Comparison of ENCODE assay signal across 29 mouse cellular contexts in genomic region chr14:98064190-98064589, GRCm38 (mm10).
DNase-seq lines count a peak whose midpoint lies in the region; ATAC-seq and TF ChIP-seq lines count a peak whose summit lies in the region.
"Had no signal": no experiment of that assay in that cellular context is flagged by ENCODE, and none has a peak within 500 bp of the region (broad histone marks: within the 10 kb centered on the region; RNA-seq: fewer than 3 reads in every experiment).

No protein-coding gene starts in this region.

- TF ChIP-seq CTCF in midbrain, postnatal 0 days (IDR thresholded peaks at IDR 0.05) = no peak

- H3K4me3 ChIP-seq in hindbrain, embryonic 11.5 days (ENCODE audit: low read depth, low read length) = no peak overlapping the region
- no peak overlapping the region for H3K4me3 ChIP-seq in hindbrain, embryonic 13.5 days
- no peak overlapping the region for H3K4me3 ChIP-seq in midbrain, embryonic 11.5 days (ENCODE audit: low read depth, low read length)
- H3K4me3 ChIP-seq in midbrain, postnatal 0 days (ENCODE audit: low read depth, low read length) = no peak overlapping the region
- no peak overlapping the region for H3K4me3 ChIP-seq in heart, embryonic 10.5 days
- H3K4me3 ChIP-seq: erythroblast, embryonic 14.5 days; heart, embryonic 15.5 days; hindbrain, embryonic 15.5 days had no signal

- H3K4me2 ChIP-seq in hindbrain, embryonic 11.5 days (replicated peaks; ENCODE audit: low read depth, low read length) = no peak overlapping the region
- no peak overlapping the region for H3K4me2 ChIP-seq in hindbrain, embryonic 13.5 days
- H3K4me2 ChIP-seq in midbrain, embryonic 11.5 days = no peak overlapping the region
- H3K4me2 ChIP-seq in midbrain, postnatal 0 days (ENCODE audit: low read depth, low read length, poor library complexity, severe bottlenecking) = no peak overlapping the region
- H3K4me2 ChIP-seq: heart, embryonic 15.5 days; hindbrain, embryonic 15.5 days had no signal

- H3K27ac ChIP-seq in hindbrain, embryonic 11.5 days (ENCODE audit: low read depth, low read length) = no peak overlapping the region
- no peak overlapping the region; the same call in 1 of the 2 replicates for H3K27ac ChIP-seq in hindbrain, embryonic 13.5 days
- no peak overlapping the region for H3K27ac ChIP-seq in midbrain, embryonic 11.5 days (ENCODE audit: low read depth, low read length)
- H3K27ac ChIP-seq in midbrain, postnatal 0 days (ENCODE audit: low read depth, low read length) = no peak overlapping the region
- no peak overlapping the region for H3K27ac ChIP-seq in heart, embryonic 10.5 days
- H3K27ac ChIP-seq: heart, embryonic 15.5 days; hindbrain, embryonic 15.5 days; kidney, postnatal 0 days; liver, embryonic 14.5 days; stomach, postnatal 0 days had no signal

- no peaks in the 10 kb centered on the region for H3K27me3 ChIP-seq in hindbrain, embryonic 11.5 days (ENCODE audit: control insufficient read depth, insufficient read depth, low read length)
- H3K27me3 ChIP-seq in hindbrain, embryonic 13.5 days = no peaks in the 10 kb centered on the region
- no peaks in the 10 kb centered on the region for H3K27me3 ChIP-seq in midbrain, embryonic 11.5 days (ENCODE audit: control insufficient read depth, insufficient read depth, low read length)
- no peaks in the 10 kb centered on the region for H3K27me3 ChIP-seq in midbrain, postnatal 0 days (ENCODE audit: insufficient read depth, low read length)
- H3K27me3 ChIP-seq in heart, embryonic 10.5 days (ENCODE audit: insufficient read depth, poor library complexity, severe bottlenecking) = no peaks in the 10 kb centered on the region
- H3K27me3 ChIP-seq: CH12.LX; heart, embryonic 15.5 days; hindbrain, embryonic 15.5 days had no signal

- no peak overlapping the region for H3K9ac ChIP-seq in hindbrain, embryonic 11.5 days (ENCODE audit: low read depth, low read length)
- H3K9ac ChIP-seq in hindbrain, embryonic 13.5 days = no peak overlapping the region
- H3K9ac ChIP-seq in midbrain, embryonic 11.5 days (ENCODE audit: low read length) = no peak overlapping the region
- no peak overlapping the region for H3K9ac ChIP-seq in midbrain, postnatal 0 days (replicated peaks; ENCODE audit: low read length, poor library complexity, severe bottlenecking)
- H3K9ac ChIP-seq: heart, embryonic 15.5 days; hindbrain, embryonic 15.5 days; liver, embryonic 14.5 days had no signal

- H3K9me3 ChIP-seq in hindbrain, embryonic 11.5 days (ENCODE audit: control insufficient read depth, low read length) = no peaks in the 10 kb centered on the region
- H3K9me3 ChIP-seq in hindbrain, embryonic 13.5 days = no peaks in the 10 kb centered on the region
- no peaks in the 10 kb centered on the region for H3K9me3 ChIP-seq in midbrain, embryonic 11.5 days (ENCODE audit: control insufficient read depth, low read length)
- no peaks in the 10 kb centered on the region for H3K9me3 ChIP-seq in midbrain, postnatal 0 days (ENCODE audit: low read length)
- H3K9me3 ChIP-seq in heart, embryonic 10.5 days = no peaks in the 10 kb centered on the region
- H3K9me3 ChIP-seq: heart, embryonic 15.5 days; hindbrain, embryonic 15.5 days had no signal

- peaks cover 2% of the 10 kb centered on the region; the same call in 1 of the 2 replicates for H3K4me1 ChIP-seq in hindbrain, embryonic 11.5 days (replicated peaks; ENCODE audit: control insufficient read depth, insufficient read depth, low read length)
- peaks cover 14% of the 10 kb centered on the region for H3K4me1 ChIP-seq in hindbrain, embryonic 13.5 days (replicated peaks)
- H3K4me1 ChIP-seq in midbrain, embryonic 11.5 days (ENCODE audit: control insufficient read depth, insufficient read depth, low read length) = peaks cover 13% of the 10 kb centered on the region; the same call in 1 of the 2 replicates
- H3K4me1 ChIP-seq in midbrain, postnatal 0 days (ENCODE audit: insufficient read depth, low read length) = no peaks in the 10 kb centered on the region
- H3K4me1 ChIP-seq in heart, embryonic 10.5 days = no peaks in the 10 kb centered on the region
- H3K4me1 ChIP-seq: heart, embryonic 15.5 days had no signal

- peak; percentile 63 for ATAC-seq in hindbrain, embryonic 11.5 days (ENCODE audit: low FRiP score)
- ATAC-seq in hindbrain, embryonic 13.5 days (ENCODE audit: low FRiP score) = no peak
- ATAC-seq in midbrain, embryonic 11.5 days (ENCODE audit: low FRiP score) = peak; percentile 61; the same call in 1 of the 2 replicates
- no peak for ATAC-seq in midbrain, postnatal 0 days (ENCODE audit: low FRiP score)
- ATAC-seq: activated CD4-positive, CD25-positive, alpha-beta regulatory T cell, adult 4 months; inflammation-experienced regulatory T-cells, adult 6 months had no signal

- no peaks in the 10 kb centered on the region for H3K36me3 ChIP-seq in hindbrain, embryonic 11.5 days (ENCODE audit: control insufficient read depth, insufficient read depth, low read length)
- H3K36me3 ChIP-seq in hindbrain, embryonic 13.5 days = no peaks in the 10 kb centered on the region
- no peaks in the 10 kb centered on the region for H3K36me3 ChIP-seq in midbrain, embryonic 11.5 days (ENCODE audit: control insufficient read depth, insufficient read depth, low read length)
- H3K36me3 ChIP-seq in midbrain, postnatal 0 days (ENCODE audit: insufficient read depth, low read length) = no peaks in the 10 kb centered on the region
- no peaks in the 10 kb centered on the region for H3K36me3 ChIP-seq in heart, embryonic 10.5 days
- H3K36me3 ChIP-seq: heart, embryonic 15.5 days; hindbrain, embryonic 15.5 days had no signal

- 16% methylated on average over 2 of the region's 2 CpGs for WGBS in hindbrain, embryonic 11.5 days
- 20% methylated on average over 2 of the region's 2 CpGs for WGBS in hindbrain, embryonic 13.5 days
- WGBS in midbrain, embryonic 11.5 days = 21% methylated on average over 2 of the region's 2 CpGs
- WGBS in midbrain, postnatal 0 days = 37% methylated on average over 2 of the region's 2 CpGs
- 86% methylated on average over 2 of the region's 2 CpGs for WGBS in heart, embryonic 10.5 days

- peak; percentile 33 for DNase-seq in embryo, embryonic 11 days
- DNase-seq in embryo, embryonic 10 days (ENCODE audit: low spot score) = no peak
- DNase-seq in hindbrain, embryonic 11.5 days (ENCODE audit: low spot score) = no peak
- no peak for DNase-seq in midbrain, embryonic 11.5 days (ENCODE audit: low spot score, missing footprints)
- DNase-seq in midbrain, postnatal 0 days (ENCODE audit: low spot score) = no peak
- peak; percentile 6 for DNase-seq in adipocyte (ENCODE audit: low spot score)
- DNase-seq in heart, embryonic 10.5 days (ENCODE audit: low spot score) = no peak
- DNase-seq: adrenal gland, adult 8-10 months; cerebellum, adult 11 months; cerebellum, adult 9-10 months; cerebellum, postnatal 36 days; gastrocnemius, postnatal 14 days; kidney, adult 11 months; layer of hippocampus, postnatal 36 days; liver; lung, adult 2 months; right cerebral cortex, postnatal 4 days; thymus, adult 18-20 months; thymus, postnatal 25 days had no signal

Comparison
In these comparisons a context has a peak if more than half of its experiments do, and no peak if none do; other contexts are left out.
1. DNase-seq: peak in embryo, embryonic 11 days (single experiment) and adipocyte (single experiment); none in embryo, embryonic 10 days (single experiment), hindbrain, embryonic 11.5 days (single experiment), midbrain, embryonic 11.5 days (single experiment), midbrain, postnatal 0 days (single experiment) and heart, embryonic 10.5 days (single experiment).
2. ATAC-seq: peak in hindbrain, embryonic 11.5 days (single experiment) and midbrain, embryonic 11.5 days (single experiment); none in hindbrain, embryonic 13.5 days (single experiment) and midbrain, postnatal 0 days (single experiment).